26 mouse cellular contexts compared by ENCODE assay signal in the genomic region with DNA sequence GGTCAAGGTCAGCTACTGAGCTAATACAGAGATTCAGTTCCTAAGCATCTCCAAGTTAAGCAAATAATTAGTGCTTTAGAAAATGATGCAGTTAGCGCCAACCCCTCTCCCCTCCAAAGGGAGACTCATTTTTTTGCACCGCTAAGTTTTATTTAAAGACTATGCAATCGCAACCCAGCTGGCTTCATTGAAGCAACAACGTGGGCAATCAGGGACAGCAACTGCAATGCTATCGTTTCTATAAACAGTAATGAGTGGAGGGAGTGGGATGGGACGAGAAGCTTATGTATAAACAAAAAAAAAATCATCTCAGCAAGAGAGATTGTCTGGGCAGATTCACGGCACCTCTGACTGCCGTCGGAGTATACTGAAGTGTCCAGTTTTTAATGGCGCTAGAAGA.
DNase-seq lines count a peak whose midpoint lies in the region; TF ChIP-seq lines count a peak whose summit lies in the region.
"Had no signal": no experiment of that assay in that cellular context is flagged by ENCODE, and none has a peak within 500 bp of the region (broad histone marks: within the 10 kb centered on the region; RNA-seq: fewer than 3 reads in every experiment).

No protein-coding gene starts in this region.

- TF ChIP-seq POLR2A in olfactory bulb, adult 2 months (IDR thresholded peaks at IDR 0.05; ENCODE audit: insufficient read depth, low read depth, low read length) = no peak

- 43% methylated on average over 10 of the region's 10 CpGs for WGBS in olfactory bulb, adult 2 months

- H3K27ac ChIP-seq in left cerebral cortex, adult 2 months = no peak overlapping the region
- peak overlapping the region; percentile 44; the same call in 1 of the 2 replicates for H3K27ac ChIP-seq in olfactory bulb, adult 2 months (ENCODE audit: insufficient read depth, low read depth, low read length)
- H3K27ac ChIP-seq: embryonic facial prominence, embryonic 10.5 days; embryonic facial prominence, embryonic 13.5 days; forebrain, embryonic 12.5 days; forebrain, embryonic 15.5 days; heart, adult 2 months; heart, embryonic 10.5 days; heart, embryonic 13.5 days; hindbrain, embryonic 12.5 days; hindbrain, embryonic 15.5 days had no signal

- H3K4me3 ChIP-seq in left cerebral cortex, adult 2 months = no peak overlapping the region
- H3K4me3 ChIP-seq in olfactory bulb, adult 2 months (ENCODE audit: insufficient read depth, low read depth, low read length) = no peak overlapping the region
- H3K4me3 ChIP-seq: embryonic facial prominence, embryonic 10.5 days; embryonic facial prominence, embryonic 13.5 days; erythroblast, embryonic 14.5 days; forebrain, embryonic 12.5 days; forebrain, embryonic 15.5 days; heart, adult 2 months; heart, embryonic 10.5 days; heart, embryonic 13.5 days; hindbrain, embryonic 12.5 days; hindbrain, embryonic 15.5 days had no signal

- no peaks in the 10 kb centered on the region for H3K4me1 ChIP-seq in olfactory bulb, adult 2 months (ENCODE audit: control insufficient read depth, insufficient read depth, low read length)
- H3K4me1 ChIP-seq: embryonic facial prominence, embryonic 10.5 days; embryonic facial prominence, embryonic 13.5 days; forebrain, embryonic 12.5 days; forebrain, embryonic 15.5 days; heart, embryonic 10.5 days; heart, embryonic 13.5 days; hindbrain, embryonic 12.5 days; hindbrain, embryonic 15.5 days had no signal

- peak; percentile 37 to 74 for DNase-seq in left cerebral cortex, postnatal 25 days (ENCODE audit: low spot score in 2 of 2)
- no peak for DNase-seq in left cerebral cortex, adult 2 months (ENCODE audit: extremely low spot score in 1 of 2, low spot score in 2 of 2)
- DNase-seq in right cerebral cortex, adult 2 months (ENCODE audit: low spot score in 2 of 2) = peak; percentile 41 to 42
- no peak for DNase-seq in right cerebral cortex, postnatal 4 days
- DNase-seq in heart, postnatal 36 days = no peak
- DNase-seq: adrenal gland, adult 2 months; adrenal gland, postnatal 14 days; cerebellum, adult 11-12 months; cerebellum, adult 8-10 months; cerebellum, postnatal 10 days; cerebellum, postnatal 36 days; embryo, embryonic 11 days; gastrocnemius, postnatal 10 days; gastrocnemius, postnatal 36 days; heart, adult 2 months; heart, postnatal 14 days had no signal

- intact Hi-C loops in left cerebral cortex, postnatal 25 days (cut with DNase I) = no loop called here
- intact Hi-C loops in left cerebral cortex, adult 2 months (cut with DNase I) = no loop called here
- intact Hi-C loops in heart, postnatal 36 days (cut with DNase I) = no loop called here

- no peak for TF ChIP-seq CTCF in left cerebral cortex, adult 2 months (IDR thresholded peaks at IDR 0.05)
- TF ChIP-seq CTCF in olfactory bulb, adult 2 months (IDR thresholded peaks at IDR 0.05; ENCODE audit: insufficient read depth, low read depth, low read length) = no peak

Comparison
In these comparisons a context has a peak if more than half of its experiments do, and no peak if none do; other contexts are left out.
1. DNase-seq: peak in left cerebral cortex, postnatal 25 days (2 of 2) and right cerebral cortex, adult 2 months (2 of 2); none in left cerebral cortex, adult 2 months (0 of 2), right cerebral cortex, postnatal 4 days (single experiment) and heart, postnatal 36 days (0 of 2).